Mouse (Mus musculus) neural tube, embryonic 11.5 days (tissue): ENCODE measurements around the gene Mob4. TPM values are rescaled to one million over a fixed set of nuclear protein-coding genes. Genes with fewer than 3 reads are reported as not detected.
A peak's percentile ranks its signal among the peaks of the same experiment; 100 is the strongest.

Experiments
- ATAC-seq: fragments of 200-750 bp; cut with Nextera tagmentation; 2 replicates; pipeline ENCODE4 v1.8.0; 2017; ENCODE audit warnings: moderate number of reproducible peaks, mild to moderate bottlenecking, moderate TSS enrichment, moderate library complexity; ENCODE audit not compliant: insufficient read depth, low FRiP score, low TSS enrichment
- DNase-seq: peaks from one replicate; pipeline ENCODE4 v3.0.0-alpha.2; 2015; ENCODE audit warnings: low spot score
- H3K27ac ChIP-seq: fragments of 300-500 bp; sonication (generic); 2 replicates; pipeline ENCODE4 v1.5.1; 2014; ENCODE audit warnings: low read depth, mild to moderate bottlenecking, low read length
- H3K27me3 ChIP-seq: fragments of 300-500 bp; sonication (generic); 2 replicates; pipeline ENCODE4 v1.6.1; 2014; ENCODE audit warnings: mild to moderate bottlenecking, low read length, mixed read lengths; ENCODE audit not compliant: control insufficient read depth, insufficient read depth
- H3K36me3 ChIP-seq: fragments of 300-500 bp; sonication (generic); 2 replicates; pipeline ENCODE4 v1.6.1; 2014; ENCODE audit warnings: mild to moderate bottlenecking, low read length, moderate library complexity, mixed read lengths; ENCODE audit not compliant: control insufficient read depth, insufficient read depth
- H3K4me1 ChIP-seq: fragments of 300-500 bp; sonication (generic); 2 replicates; pipeline ENCODE4 v1.6.1; 2014; ENCODE audit warnings: low read length, mixed read lengths; ENCODE audit not compliant: control insufficient read depth, insufficient read depth
- H3K4me2 ChIP-seq: fragments of 300-500 bp; sonication (generic); 2 replicates; pipeline ENCODE4 v1.6.1; 2014; ENCODE audit warnings: low read depth, mild to moderate bottlenecking, moderate library complexity
- H3K4me3 ChIP-seq: fragments of 300-500 bp; sonication (generic); 2 replicates; pipeline ENCODE4 v1.5.1; 2014; ENCODE audit warnings: low read depth, low read length
- H3K9ac ChIP-seq: fragments of 300-500 bp; sonication (generic); 2 replicates; pipeline ENCODE4 v1.6.1; 2014; ENCODE audit warnings: mild to moderate bottlenecking, low read length
- H3K9me3 ChIP-seq: fragments of 300-500 bp; sonication (generic); 2 replicates; pipeline ENCODE4 v1.6.1; 2016; ENCODE audit warnings: low read length; ENCODE audit not compliant: control insufficient read depth
- WGBS: fragments of 180-500 bp; shearing (Covaris S2); extraction: QIAGEN DNeasy Blood & Tissue Kit; methylation state at CpG from one replicate; pipeline ENCODE4 v1.1.7; 2014; 5-methylcytosine and 5-hydroxymethylcytosine counted together
- polyA plus RNA-seq: library from polyadenylated mRNA; unstranded; fragments of >200 nt; fragmentation: Nextera tagmentation; extraction: Ambion mirVana; gene quantifications from 2 replicates; pipeline ENCODE4 v1.2.1, GENCODE M21; 2014

Gene Mob4
- polyA plus RNA-seq, 1 experiment from 2014 or later: 141 TPM

DNA sequence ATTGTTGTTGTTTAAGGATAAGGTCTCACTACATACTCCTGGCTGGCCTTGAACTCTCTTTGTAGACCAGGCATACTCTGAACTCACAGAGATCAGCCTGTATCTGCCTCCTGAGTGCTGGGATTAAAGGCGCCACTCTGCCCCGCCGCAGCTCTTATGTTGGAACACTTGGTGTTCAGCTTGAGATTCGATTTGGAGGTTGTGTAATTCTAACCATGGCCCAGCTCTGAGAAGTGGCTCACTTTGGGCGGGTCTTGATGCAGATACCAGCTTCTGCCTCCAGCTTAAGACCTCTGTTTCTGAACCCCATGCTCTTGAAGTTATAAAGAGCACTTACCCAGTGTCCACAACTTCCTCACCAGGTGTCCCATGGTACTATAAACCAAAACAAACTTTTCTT, 1.3 kb upstream of the Mob4 start:
- no peaks in the 10 kb centered on the region for H3K9me3 ChIP-seq
- no peaks in the 10 kb centered on the region for H3K36me3 ChIP-seq
- H3K4me2 ChIP-seq: no peak overlapping the region
- H3K4me3 ChIP-seq: no peak overlapping the region
- ATAC-seq (no peak), DNase-seq (no peak)
- whole genome bisulfite sequencing: 93% methylated on average over 5 of the region's 5 CpGs
- no peak overlapping the region for H3K27ac ChIP-seq
- no peaks in the 10 kb centered on the region for H3K27me3 ChIP-seq
- peaks cover 11% of the 10 kb centered on the region; the same call in 1 of the 2 replicates for H3K4me1 ChIP-seq
- no peak overlapping the region for H3K9ac ChIP-seq

DNA sequence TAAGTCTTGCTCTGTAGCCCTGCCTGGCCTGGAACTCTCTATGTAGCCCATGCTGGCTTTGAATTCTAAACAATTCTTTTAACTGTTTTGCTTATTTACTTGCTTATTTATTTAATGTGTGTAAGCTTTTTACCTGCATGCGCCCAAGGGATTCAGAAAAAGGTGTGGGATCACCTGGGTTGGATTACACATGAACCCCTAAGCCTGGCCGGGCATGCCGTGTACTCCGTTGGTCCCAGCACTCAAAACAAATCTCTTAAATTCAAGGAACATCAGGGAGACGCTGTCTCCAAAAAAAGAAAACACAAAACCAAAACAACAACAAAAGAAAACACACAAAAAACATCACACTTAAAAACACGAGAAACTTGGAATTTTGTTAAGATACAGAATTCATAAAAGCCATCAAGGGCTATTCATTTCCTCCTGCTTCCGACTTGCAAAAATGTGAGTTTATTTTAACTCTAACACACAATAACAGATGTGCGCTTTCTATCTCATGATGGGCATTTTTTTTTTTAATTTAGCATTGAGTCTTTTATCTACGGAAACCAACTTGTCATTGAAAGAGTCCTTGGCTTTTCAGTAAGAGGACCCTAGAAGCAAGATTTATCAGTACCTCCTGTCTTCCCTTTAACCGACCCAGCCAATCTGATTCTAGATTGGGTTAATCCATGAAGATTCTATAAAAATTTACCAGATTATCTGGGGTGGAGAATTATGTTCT, 678 bp upstream of the Mob4 start:
- no peak for DNase-seq
- H3K4me3 ChIP-seq: peak overlapping the region; percentile 97
- H3K9me3 ChIP-seq: no peaks in the 10 kb centered on the region
- no peaks in the 10 kb centered on the region for H3K27me3 ChIP-seq
- peak overlapping the region; percentile 66; the same call in 1 of the 2 replicates for H3K27ac ChIP-seq
- peaks cover 11% of the 10 kb centered on the region; the same call in 1 of the 2 replicates for H3K4me1 ChIP-seq
- peak overlapping the region; percentile 79 for H3K4me2 ChIP-seq
- H3K36me3 ChIP-seq: no peaks in the 10 kb centered on the region
- peak overlapping the region; percentile 96; the same call in 1 of the 2 replicates for H3K9ac ChIP-seq
- ATAC-seq: no peak
- 73% methylated on average over 10 of the region's 10 CpGs for WGBS

DNA sequence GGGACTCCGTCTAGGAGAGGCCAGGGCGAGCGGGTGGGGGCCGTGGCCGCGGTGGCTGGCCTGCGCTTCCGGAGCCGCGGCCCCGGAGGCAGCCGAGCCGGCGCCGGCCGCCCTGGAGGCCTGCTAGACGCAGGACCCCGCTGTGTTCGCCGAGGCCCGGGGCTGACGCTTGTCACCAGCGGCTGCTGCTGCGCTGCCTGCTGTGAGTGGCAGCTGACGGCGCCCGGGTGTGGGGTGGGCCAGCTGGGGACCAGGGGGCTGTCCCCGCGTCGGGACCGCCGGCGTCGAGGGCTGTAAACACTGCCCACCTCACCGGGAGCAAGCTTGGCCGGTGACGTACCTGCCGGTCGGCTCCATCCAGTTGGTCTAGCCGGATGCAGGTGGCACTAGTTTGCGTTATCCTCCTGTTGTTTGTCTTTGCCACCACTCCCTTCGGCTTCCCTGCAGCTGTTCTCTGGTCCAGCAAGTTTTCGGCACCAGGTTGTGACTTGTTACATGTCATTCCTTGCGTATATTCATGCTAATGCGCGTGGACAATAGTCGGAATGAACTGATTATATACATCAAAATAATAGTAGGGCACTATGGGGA, 488 bp downstream of the Mob4 start:
- H3K27me3 ChIP-seq: no peaks in the 10 kb centered on the region
- H3K9me3 ChIP-seq: no peaks in the 10 kb centered on the region
- peak overlapping the region; percentile 79 for H3K4me2 ChIP-seq
- H3K4me3 ChIP-seq: peak overlapping the region; percentile 97
- H3K9ac ChIP-seq: peak overlapping the region; percentile 96
- ATAC-seq (no peak; the same call in none of the 2 replicates), DNase-seq (no peak)
- peak overlapping the region; percentile 98 for H3K27ac ChIP-seq
- peaks cover 11% of the 10 kb centered on the region; the same call in 1 of the 2 replicates for H3K4me1 ChIP-seq
- no peaks in the 10 kb centered on the region for H3K36me3 ChIP-seq
- under 1% methylated on average over 47 of the region's 47 CpGs for WGBS

GRCm38 (mm10) chr1:55132308-55132707, 1.3 kb downstream of the Mob4 start:
- ATAC-seq (no peak), DNase-seq (no peak)
- peak overlapping the region; percentile 79 for H3K4me2 ChIP-seq
- peak overlapping the region; percentile 97 for H3K4me3 ChIP-seq
- peak overlapping the region; percentile 96 for H3K9ac ChIP-seq
- 79% methylated on average over 4 of the region's 4 CpGs for WGBS
- no peaks in the 10 kb centered on the region for H3K9me3 ChIP-seq
- no peak overlapping the region for H3K27ac ChIP-seq
- H3K4me1 ChIP-seq: peaks cover 11% of the 10 kb centered on the region; the same call in 1 of the 2 replicates
- H3K27me3 ChIP-seq: no peaks in the 10 kb centered on the region
- no peaks in the 10 kb centered on the region for H3K36me3 ChIP-seq

DNA sequence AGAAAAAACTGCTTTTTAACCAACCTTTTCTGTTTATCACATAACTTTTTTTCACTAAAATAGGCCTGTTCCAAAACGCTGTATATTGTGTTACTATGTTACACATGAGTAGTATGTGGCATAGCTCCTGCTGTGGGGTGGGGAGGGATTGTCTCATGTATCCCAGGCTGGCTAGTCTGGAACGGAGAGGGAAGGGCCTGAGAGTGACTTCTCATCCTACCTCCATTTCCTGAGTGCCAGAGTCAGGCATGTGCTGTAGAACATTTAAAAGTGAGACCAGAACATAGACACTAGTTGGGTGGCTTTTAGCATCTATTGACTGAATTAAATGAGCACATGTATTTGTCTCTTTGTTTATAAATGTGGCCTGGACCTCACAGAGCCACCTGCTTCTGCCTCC, 2.1 kb downstream of the Mob4 start:
- Histone ChIP-seq H3K4me1 (peaks cover 11% of the 10 kb centered on the region; the same call in 1 of the 2 replicates), H3K4me3 (no peak overlapping the region), H3K4me2 (no peak overlapping the region), H3K9me3 (no peaks in the 10 kb centered on the region), H3K27me3 (no peaks in the 10 kb centered on the region), H3K9ac (no peak overlapping the region), H3K27ac (no peak overlapping the region), H3K36me3 (peaks cover 2% of the 10 kb centered on the region; the same call in 1 of the 2 replicates)
- DNase-seq (no peak), ATAC-seq (no peak)
- WGBS: 75% methylated on average over 2 of the region's 2 CpGs

DNA sequence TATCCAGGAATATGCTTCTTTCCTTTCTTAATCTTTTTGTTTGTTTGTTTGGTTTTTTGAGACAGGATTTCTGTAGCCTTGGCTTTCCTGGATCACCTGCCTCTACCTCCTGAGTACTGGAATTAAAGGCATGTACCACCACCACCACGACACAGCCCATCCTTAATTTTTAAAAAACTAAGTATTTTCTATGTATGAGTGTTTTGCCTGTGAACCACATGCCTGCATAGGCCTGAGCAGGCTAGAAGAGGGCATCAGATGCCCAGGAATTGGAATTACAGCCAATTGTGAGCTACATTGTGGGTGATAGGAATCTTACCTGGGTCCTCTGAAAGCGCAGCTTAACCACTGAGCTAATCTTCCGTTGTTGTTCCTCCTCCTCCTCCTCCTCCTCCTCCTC, 3.3 kb downstream of the Mob4 start:
- no peaks in the 10 kb centered on the region for H3K9me3 ChIP-seq
- H3K4me2 ChIP-seq: no peak overlapping the region
- peaks cover 11% of the 10 kb centered on the region; the same call in 1 of the 2 replicates for H3K4me1 ChIP-seq
- no peak overlapping the region for H3K9ac ChIP-seq
- 99% methylated on average over 3 of the region's 3 CpGs for WGBS
- no peak for ATAC-seq
- DNase-seq: no peak
- H3K4me3 ChIP-seq: no peak overlapping the region
- peaks cover 2% of the 10 kb centered on the region; the same call in 1 of the 2 replicates for H3K36me3 ChIP-seq
- no peak overlapping the region for H3K27ac ChIP-seq
- H3K27me3 ChIP-seq: no peaks in the 10 kb centered on the region

DNA sequence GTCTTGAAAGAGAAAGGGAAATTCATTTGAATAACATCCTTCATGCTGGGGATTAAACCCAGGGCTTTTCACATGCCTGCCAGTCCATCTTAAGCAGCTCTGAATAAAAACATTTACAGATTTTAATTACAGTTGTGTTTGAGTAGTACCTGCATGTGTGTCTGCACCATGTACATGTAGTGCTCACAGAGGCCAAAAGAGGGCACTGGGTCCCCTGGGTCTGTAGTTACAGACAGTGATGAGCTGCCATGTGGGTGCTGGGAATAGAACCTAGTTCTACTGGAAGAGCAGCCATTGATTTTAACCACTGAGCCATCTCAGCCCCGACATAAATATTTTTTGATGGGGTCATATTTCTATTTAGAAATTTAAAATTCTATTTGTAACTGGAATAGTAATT, 4.8 kb downstream of the Mob4 start:
- no peaks in the 10 kb centered on the region for H3K9me3 ChIP-seq
- H3K27me3 ChIP-seq: no peaks in the 10 kb centered on the region
- no peak overlapping the region for H3K27ac ChIP-seq
- no peak overlapping the region for H3K9ac ChIP-seq
- peaks cover 2% of the 10 kb centered on the region; the same call in 1 of the 2 replicates for H3K36me3 ChIP-seq
- 94% methylated on average over 1 of the region's 1 CpGs for WGBS
- H3K4me2 ChIP-seq: no peak overlapping the region
- H3K4me1 ChIP-seq: peaks cover 11% of the 10 kb centered on the region; the same call in 1 of the 2 replicates
- H3K4me3 ChIP-seq: no peak overlapping the region
- ATAC-seq (no peak), DNase-seq (no peak)

DNA sequence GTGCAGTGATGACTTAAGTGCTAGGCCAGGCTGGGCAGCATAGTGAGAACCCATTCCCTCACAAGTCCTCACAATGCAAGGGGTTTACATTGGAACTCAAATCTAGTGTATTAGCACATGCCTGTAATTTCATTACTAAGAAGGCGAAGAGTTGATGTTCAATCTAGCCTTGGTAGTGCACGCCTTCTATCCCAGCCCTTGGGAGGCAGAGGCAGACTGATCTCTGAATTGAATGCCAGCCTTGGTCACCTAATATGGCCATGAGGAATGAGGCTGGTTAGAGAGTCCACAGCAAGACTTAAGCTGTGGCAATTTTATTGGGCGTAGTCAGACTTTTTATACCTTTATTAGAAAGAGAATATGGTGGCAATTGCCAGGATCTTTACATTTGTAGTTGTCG, 13.3 kb downstream of the Mob4 start:
- WGBS: 97% methylated on average over 4 of the region's 4 CpGs
- H3K9me3 ChIP-seq: no peaks in the 10 kb centered on the region
- H3K4me1 ChIP-seq: no peaks in the 10 kb centered on the region
- ATAC-seq (no peak), DNase-seq (no peak)
- no peak overlapping the region for H3K4me3 ChIP-seq
- H3K27ac ChIP-seq: no peak overlapping the region
- no peaks in the 10 kb centered on the region for H3K27me3 ChIP-seq
- H3K4me2 ChIP-seq: no peak overlapping the region
- peaks cover 3% of the 10 kb centered on the region for H3K36me3 ChIP-seq
- H3K9ac ChIP-seq: no peak overlapping the region

DNA sequence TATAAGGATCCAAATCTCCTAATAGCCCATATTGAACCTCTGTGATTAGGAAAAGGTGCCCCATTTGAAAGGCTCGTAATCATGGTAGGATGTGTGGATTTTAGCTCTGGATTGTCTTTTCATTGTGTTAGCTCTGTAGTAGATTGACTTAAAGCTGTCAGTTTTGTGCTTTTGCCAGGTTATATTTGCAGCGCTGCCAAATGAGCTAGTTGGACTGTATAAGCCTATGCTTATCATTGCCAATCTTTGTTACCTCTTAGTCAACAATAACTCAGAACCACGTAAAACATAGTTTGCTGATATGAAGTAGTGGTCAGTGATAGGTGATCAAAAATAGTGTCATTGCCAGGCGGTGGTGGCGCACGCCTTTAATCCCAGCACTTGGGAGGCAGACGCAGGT, 14.5 kb downstream of the Mob4 start:
- 96% methylated on average over 7 of the region's 7 CpGs for WGBS
- H3K36me3 ChIP-seq: peaks cover 4% of the 10 kb centered on the region
- H3K9me3 ChIP-seq: no peaks in the 10 kb centered on the region
- H3K4me1 ChIP-seq: no peaks in the 10 kb centered on the region
- no peak overlapping the region for H3K4me3 ChIP-seq
- H3K27ac ChIP-seq: no peak overlapping the region
- no peak overlapping the region for H3K9ac ChIP-seq
- ATAC-seq: no peak
- H3K4me2 ChIP-seq: no peak overlapping the region
- H3K27me3 ChIP-seq: no peaks in the 10 kb centered on the region
- no peak for DNase-seq
